Mouse (Mus musculus) heart, postnatal 0 days (tissue): ENCODE data around the gene Btnl10.

ENCODE experiments used
- CTCF ChIP-seq: IDR thresholded peaks from 2 replicates; pipeline ENCODE4 v1.5.1; 2016; ENCODE audit warnings: antibody characterized with exemption, control low read depth, low read depth
- EP300 ChIP-seq: IDR thresholded peaks from 2 replicates; pipeline ENCODE4 v1.6.1; 2016; ENCODE audit warnings: antibody characterized with exemption, low read depth

GRCm38 (mm10) chr11:58904838-58905237 lies 12.9 kb upstream of the Btnl10 start:
- TF ChIP-seq CTCF, result no peak
- no peak for TF ChIP-seq EP300
